Mouse (Mus musculus) Patski (cell line): Measurements from ENCODE around the gene Cldn4. TPM values are rescaled to one million over a fixed set of nuclear protein-coding genes. Genes with fewer than 3 reads are reported as not detected.
A peak's percentile ranks its signal among the peaks of the same experiment; 100 is the strongest.
"Not testable (repeated sequence)": the region's sequence is repeated elsewhere in the genome, so short reads cannot be mapped to it uniquely, and the experiment has no call there.

Experiments
- ATAC-seq: fragments of 100-300 bp; one replicate; pipeline ENCODE4 v1.8.0; 2021
- CTCF ChIA-PET: fragments of 350-600 bp; sonication (Branson Sonifier 250); formaldehyde crosslinking; loops from one replicate; lab custom pipeline; 2022; ENCODE audit warnings: inconsistent platforms; lab: Charles Lee
- POLR2A ChIA-PET: fragments of 350-600 bp; sonication (Branson Sonifier 250); formaldehyde crosslinking; loops from one replicate; lab custom pipeline; 2022; ENCODE audit warnings: antibody characterized with exemption, inconsistent platforms; lab: Charles Lee
- DNase-seq: peaks from one replicate; pipeline ENCODE4 v3.0.0-alpha.2; 2011; ENCODE audit warnings: low read depth, low spot score
- H3K27me3 ChIP-seq: fragments of 371-371 bp; one replicate; pipeline ENCODE4 v1.5.1; 2021
- CTCF ChIP-seq: fragments of 100-300 bp; IDR thresholded peaks from one replicate; pipeline ENCODE4 v1.5.1; 2021
- in situ Hi-C: fragments of 300-500 bp; cut with MboI; formaldehyde crosslinking; loops from 3 replicates; pipeline ENCODE4 v1.11.1; 2018; ENCODE audit warnings: low pct_unique_long_range_greater_than_20kb, mixed read lengths
- polyA plus RNA-seq: library from polyadenylated mRNA; unstranded; gene quantifications from one replicate; pipeline ENCODE4 v1.2.3, GENCODE M21; 2021

Gene Cldn4
- polyA plus RNA-seq, 1 experiment from 2014 or later, result 0.09 TPM

DNA sequence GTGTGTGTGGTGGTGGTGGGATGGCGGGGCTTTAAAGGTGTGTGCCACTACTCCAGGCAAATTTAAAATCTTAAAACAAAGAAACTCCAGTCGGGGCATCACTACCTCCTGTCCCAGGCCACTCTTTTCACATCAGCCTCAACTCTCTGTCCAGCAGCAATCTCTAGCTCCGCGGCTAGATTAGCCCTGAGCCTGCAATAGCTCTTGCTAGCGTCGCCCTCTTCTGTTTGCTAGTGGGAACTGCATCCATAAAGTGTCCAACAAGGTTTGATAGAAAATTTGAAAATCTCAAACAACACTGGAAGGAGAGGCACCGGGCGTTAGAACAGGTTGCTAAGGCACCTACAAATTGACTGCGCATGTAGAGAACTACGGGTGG lies 18.7 kb upstream of the Cldn4 start:
- CTCF ChIA-PET, result interaction anchor here (0.8 to 9.8 kb wide), 12 partner anchors 8 to 57 kb away, joined by 3 to 101 read pairs (median 4); partner anchors contain the start of genes Cldn13, Mettl27 and Tmem270
- POLR2A ChIA-PET, result interaction anchor here (1.3 kb wide), 1 partner anchor 25 kb away, joined by 3 read pairs; no protein-coding TSS in a partner anchor
- H3K27me3 ChIP-seq, result no peaks in the 10 kb centered on the region
- ATAC-seq (no peak), DNase-seq (no peak)
- peak; percentile 95 for TF ChIP-seq CTCF
- in situ Hi-C loops, result loop anchor here (5.0 kb wide), 1 partner anchor 48 kb away; the partner anchor contains the start of gene Cldn13

DNA sequence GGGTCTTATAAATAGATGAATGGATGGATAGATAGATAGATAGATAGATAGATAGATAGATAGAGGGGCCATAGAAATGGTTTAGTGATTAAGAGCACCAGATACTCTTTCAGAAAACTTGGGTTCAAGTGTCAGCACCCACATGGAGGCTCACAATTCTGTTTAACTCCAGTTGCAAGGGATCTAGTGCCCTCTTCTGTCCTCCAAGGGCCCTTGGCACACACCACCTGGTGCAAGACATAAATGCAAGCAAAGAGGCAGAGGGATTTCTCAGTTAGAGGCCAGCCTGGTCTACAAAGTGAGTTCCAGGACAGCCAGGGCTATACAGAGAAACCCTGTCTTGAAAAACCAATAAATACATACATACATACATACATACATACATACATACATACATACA lies 17.9 kb upstream of the Cldn4 start:
- ATAC-seq, H3K27me3 ChIP-seq, DNase-seq: not testable (repeated sequence)
- POLR2A ChIA-PET, result interaction anchor here (3.4 kb wide), 1 partner anchor 31 kb away, joined by 17 read pairs; the partner anchor contains the start of gene Mettl27
- in situ Hi-C loops, result loop anchor here (5.0 kb wide), 2 partner anchors 47 to 212 kb away; partner anchors contain the start of gene Cldn13
- CTCF ChIA-PET, result interaction anchor here (1.7 to 9.8 kb wide), 4 partner anchors 30 to 56 kb away, joined by 4 to 101 read pairs (median 48); partner anchors contain the start of genes Cldn13, Mettl27 and Tmem270
- peak; percentile 51 for TF ChIP-seq CTCF

DNA sequence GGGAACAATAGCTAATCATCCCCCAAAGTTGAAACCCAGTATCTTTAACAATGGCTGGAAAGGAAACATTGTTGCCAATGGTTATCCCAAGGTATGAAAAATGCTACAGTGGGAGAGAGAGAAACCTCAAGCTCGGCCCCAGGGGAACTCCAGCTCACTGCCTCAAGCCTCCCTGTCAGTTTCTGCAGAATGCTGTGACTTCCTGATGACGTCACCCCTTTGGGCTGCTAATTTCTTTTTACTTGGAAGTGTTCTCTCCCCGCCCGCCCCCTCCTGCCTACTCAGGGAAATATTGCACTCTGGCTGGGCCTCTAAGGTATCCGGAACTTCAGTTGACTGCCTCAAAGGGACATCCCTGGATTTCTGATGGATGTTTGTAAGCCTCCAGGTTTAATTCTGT lies 16.8 kb upstream of the Cldn4 start:
- ATAC-seq, result peak; percentile 48

DNA sequence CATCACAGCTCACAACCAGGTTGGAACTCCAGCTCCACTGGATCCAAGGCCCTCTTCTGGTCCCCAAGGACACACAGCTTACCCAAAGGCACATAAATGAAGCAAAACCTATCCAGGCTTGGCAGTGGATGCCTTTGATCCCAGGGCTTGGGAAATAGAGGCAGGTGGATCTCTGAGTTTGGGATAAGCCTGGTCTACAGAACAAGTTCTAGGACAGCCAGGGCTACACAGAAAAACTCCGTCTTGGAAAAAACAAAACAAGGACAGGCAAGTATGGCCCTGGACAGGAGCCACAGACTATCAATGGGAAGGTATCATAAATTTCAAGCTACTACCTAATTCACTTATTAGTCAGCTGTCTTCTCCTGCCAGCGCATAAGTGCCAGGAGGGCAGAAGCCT lies 14.8 kb upstream of the Cldn4 start:
- no peak for TF ChIP-seq CTCF
- DNase-seq, result no peak
- ChIA-PET POLR2A (interaction anchor here (1.3 to 3.4 kb wide), 2 partner anchors 12 to 28 kb away, joined by 4 to 17 read pairs; partner anchors contain the start of gene Mettl27), CTCF (interaction anchor here (0.6 to 9.8 kb wide), 5 partner anchors 20 to 53 kb away, joined by 3 to 101 read pairs (median 5); partner anchors contain the start of genes Mettl27 and Tmem270)
- no peaks in the 10 kb centered on the region for H3K27me3 ChIP-seq
- no peak for ATAC-seq
- in situ Hi-C loops, result loop anchor here (5.0 kb wide), 1 partner anchor 209 kb away; no protein-coding TSS in a partner anchor

More for the DNA sequence above, 16.8 kb upstream of the Cldn4 start:
- CTCF ChIA-PET, result interaction anchor here (0.7 to 9.8 kb wide), 5 partner anchors 29 to 55 kb away, joined by 4 to 101 read pairs (median 5); partner anchors contain the start of genes Cldn13, Mettl27 and Tmem270
- no peak for TF ChIP-seq CTCF
- in situ Hi-C loops, result loop anchor here (5.0 kb wide), 1 partner anchor 211 kb away; no protein-coding TSS in a partner anchor
- POLR2A ChIA-PET, result interaction anchor here (0.6 to 3.4 kb wide), 3 partner anchors 30 to 45 kb away, joined by 3 to 17 read pairs (median 3); partner anchors contain the start of gene Mettl27
- peak; percentile 82 for DNase-seq
- H3K27me3 ChIP-seq, result no peaks in the 10 kb centered on the region

DNA sequence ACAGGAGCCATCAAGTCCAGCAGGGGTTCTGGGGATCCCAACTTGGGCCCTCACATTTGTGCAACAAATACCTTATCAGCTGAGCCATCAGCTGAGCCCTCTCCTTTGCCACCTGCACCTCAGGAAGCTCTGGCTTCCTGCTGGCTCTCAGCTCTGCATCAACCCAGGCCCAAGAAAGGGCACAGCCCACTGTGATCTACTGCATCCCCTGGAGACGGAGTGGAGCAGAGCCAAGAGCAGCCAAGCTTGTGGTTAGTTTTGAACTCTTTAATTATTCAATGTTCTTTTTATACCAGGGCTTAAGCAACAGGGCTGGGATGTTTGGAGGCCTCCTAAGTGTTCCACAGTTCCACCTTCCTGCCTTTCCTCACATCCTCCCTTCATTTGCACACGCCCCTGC lies 13.7 kb upstream of the Cldn4 start:
- ATAC-seq, result peak; percentile 64
- POLR2A ChIA-PET, result no interaction called here
- in situ Hi-C loops, result loop anchor here (5.0 kb wide), 1 partner anchor 208 kb away; no protein-coding TSS in a partner anchor
- TF ChIP-seq CTCF, result no peak
- CTCF ChIA-PET, result interaction anchor here (1.5 to 9.8 kb wide), 4 partner anchors 15 to 52 kb away, joined by 3 to 101 read pairs (median 46); partner anchors contain the start of genes Cldn4, Mettl27 and Tmem270
- peak; percentile 91 for DNase-seq
- H3K27me3 ChIP-seq, result no peaks in the 10 kb centered on the region

DNA sequence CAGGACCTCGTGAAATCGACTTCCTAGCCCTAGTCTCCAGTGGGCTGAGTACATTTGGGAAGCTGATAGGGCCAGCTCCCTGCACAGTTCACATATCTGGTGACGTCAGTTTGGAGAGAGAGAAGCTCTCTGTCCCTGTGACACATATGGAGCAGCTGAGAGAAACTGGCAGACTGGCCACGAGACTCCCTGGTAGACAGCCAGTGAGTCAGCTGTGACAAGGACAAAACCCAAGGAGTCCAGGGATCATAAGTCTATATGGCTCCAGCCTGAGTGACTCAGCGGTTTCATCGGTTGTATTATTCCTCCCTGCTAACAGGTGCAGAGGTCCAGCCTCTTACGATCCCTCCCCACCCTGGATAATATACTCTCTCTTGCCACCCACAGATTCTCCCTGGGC lies 12.4 kb upstream of the Cldn4 start:
- in situ Hi-C loops, result no loop called here
- TF ChIP-seq CTCF, result no peak
- ChIA-PET POLR2A (interaction anchor here (0.6 kb wide), 1 partner anchor 884 kb away, joined by 3 read pairs; no protein-coding TSS in a partner anchor), CTCF (interaction anchor here (2.1 to 9.8 kb wide), 3 partner anchors 13 to 51 kb away, joined by 7 to 101 read pairs (median 86); partner anchors contain the start of genes Cldn4, Mettl27 and Tmem270)
- peak; percentile 35 for ATAC-seq
- no peak for DNase-seq
- H3K27me3 ChIP-seq, result no peaks in the 10 kb centered on the region

DNA sequence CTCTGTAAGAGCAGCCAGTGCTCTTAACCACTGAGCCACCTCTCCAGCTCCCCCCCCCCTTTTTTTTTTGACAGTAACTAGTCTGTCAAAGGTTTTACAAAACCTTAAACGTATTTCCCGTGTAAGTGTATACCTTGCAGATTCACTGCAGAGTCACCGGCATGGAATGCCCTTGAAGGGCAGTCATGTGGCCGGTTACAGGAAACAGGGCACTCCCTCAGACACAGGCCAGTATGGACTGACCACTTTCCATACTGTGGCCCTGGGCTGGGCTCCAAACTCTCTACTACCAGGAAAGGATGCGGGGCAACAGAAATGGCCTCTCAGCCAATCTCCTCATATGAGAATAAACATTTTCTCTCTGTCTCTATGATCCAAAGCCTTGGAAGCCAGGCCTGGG lies 8.8 kb upstream of the Cldn4 start:
- TF ChIP-seq CTCF, result no peak
- CTCF ChIA-PET, result interaction anchor here (1.2 to 1.6 kb wide), 2 partner anchors 23 to 48 kb away, joined by 3 to 4 read pairs; partner anchors contain the start of gene Mettl27
- no peaks in the 10 kb centered on the region for H3K27me3 ChIP-seq
- POLR2A ChIA-PET, result interaction anchor here (1.2 kb wide), 1 partner anchor 21 kb away, joined by 4 read pairs; no protein-coding TSS in a partner anchor
- in situ Hi-C loops, result no loop called here
- DNase-seq (no peak), ATAC-seq (no peak)

DNA sequence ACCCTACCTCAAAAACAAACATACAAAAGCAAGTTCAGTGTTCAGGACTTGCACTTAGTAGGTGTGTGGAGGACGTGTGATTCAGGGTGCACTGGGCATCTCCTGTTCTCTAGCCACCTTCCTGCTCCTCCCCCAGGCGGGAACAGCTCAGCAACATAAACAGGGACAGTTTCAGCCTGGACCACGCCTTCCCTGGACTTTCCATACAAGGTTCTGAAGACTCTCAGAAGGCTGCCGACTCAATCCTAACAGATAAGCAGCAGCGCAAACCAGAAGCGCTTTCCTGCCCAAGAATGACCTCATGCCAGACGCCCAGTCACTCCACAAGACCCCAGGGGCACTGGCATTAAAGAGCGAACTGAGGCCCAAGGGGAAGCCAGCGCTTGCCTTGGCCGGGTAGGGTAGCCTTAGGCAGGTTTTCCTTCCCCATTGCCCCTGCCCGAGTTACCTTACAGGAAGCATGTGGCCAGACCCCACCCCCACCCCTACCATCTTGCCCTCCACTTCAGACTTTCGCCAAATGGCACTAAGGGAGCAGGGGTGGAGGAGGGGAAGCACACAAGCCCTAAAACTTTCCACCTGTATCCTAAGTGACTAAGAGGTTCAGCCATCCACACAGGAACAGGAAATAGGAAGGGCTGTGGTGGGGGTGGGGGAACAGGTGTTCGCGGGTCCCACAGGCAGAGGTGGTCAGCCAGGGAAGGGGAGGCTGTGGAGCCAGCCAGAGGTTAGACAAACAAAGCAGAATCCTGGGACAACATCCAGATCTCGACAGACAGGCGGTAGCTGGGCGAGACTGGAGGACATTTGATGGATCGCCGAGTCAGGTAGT lies 4.5 kb upstream of the Cldn4 start:
- in situ Hi-C loops, result no loop called here
- CTCF ChIA-PET, result interaction anchor here (1.3 kb wide), 1 partner anchor 18 kb away, joined by 3 read pairs; no protein-coding TSS in a partner anchor
- POLR2A ChIA-PET, result no interaction called here
- no peak for DNase-seq
- TF ChIP-seq CTCF, result no peak
- no peaks in the 10 kb centered on the region for H3K27me3 ChIP-seq
- no peak for ATAC-seq

DNA sequence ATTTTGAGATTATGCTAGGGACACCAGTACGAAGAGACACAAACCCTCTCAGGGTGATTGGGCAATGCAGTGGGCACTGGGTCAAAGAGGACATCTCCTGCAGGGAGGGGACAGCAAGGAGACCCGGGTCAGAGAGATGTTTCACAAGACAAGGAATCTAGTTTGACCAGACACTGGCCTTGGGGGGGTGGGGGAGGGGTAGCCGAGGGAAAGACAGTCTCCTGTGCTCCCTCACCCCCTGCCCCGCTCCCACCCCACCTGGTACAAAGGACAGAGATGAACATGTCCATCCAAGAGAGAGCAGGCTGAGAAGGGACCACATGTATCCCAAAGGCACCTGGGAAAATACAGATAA lies 1.3 kb upstream of the Cldn4 start:
- no peak for TF ChIP-seq CTCF
- no peak for ATAC-seq
- in situ Hi-C loops, result no loop called here
- ChIA-PET CTCF (interaction anchor here (1.2 kb wide), 1 partner anchor 17 kb away, joined by 3 read pairs; no protein-coding TSS in a partner anchor), POLR2A (no interaction called here)
- no peak for DNase-seq
- H3K27me3 ChIP-seq, result no peaks in the 10 kb centered on the region
